Mouse (Mus musculus): Measurements from ENCODE around the gene Rims4. TPM values are rescaled to one million over a fixed set of nuclear protein-coding genes. Genes with fewer than 3 reads are reported as not detected.
A peak's percentile ranks its signal among the peaks of the same experiment; 100 is the strongest.

The Rims4 gene
- polyA plus RNA-seq, 1 experiment from 2014 or later: 0.24 TPM

DNA sequence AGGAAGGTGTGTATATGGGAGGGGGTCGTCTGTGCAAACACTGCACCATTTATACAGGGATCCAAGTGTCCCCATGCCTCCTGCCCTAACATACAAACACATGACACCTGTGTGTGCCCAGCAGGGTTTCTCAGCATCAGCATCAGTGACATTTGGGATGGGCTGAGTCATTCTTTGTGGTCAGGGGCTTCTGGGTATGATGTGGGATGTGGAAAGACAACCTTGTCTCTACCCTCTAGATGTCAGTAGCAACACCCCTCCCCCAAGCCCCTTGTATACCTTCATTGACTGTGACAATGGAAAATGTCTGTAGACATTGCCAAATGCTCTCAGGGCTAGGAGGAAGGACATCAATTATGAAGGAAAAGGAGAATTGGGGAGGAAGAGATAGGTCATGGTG is 87.3 kb downstream of the Rims4 start:
- Histone ChIP-seq H3K27me3 (ENCODE audit: low read depth, poor library complexity, severe bottlenecking) (no peaks in the 10 kb centered on the region), H3K9me3 (replicated peaks) (no peaks in the 10 kb centered on the region), H3K4me1 (no peaks in the 10 kb centered on the region), H3K4me3 (no peak overlapping the region), H3K36me3 (no peaks in the 10 kb centered on the region), H3K27ac (no peak overlapping the region)
- DNase-seq (ENCODE audit: low spot score): no peak
- 73% methylated on average over 1 of the region's 1 CpGs for WGBS

GRCm38 (mm10) chr2:163826494-163826893 is 92.0 kb downstream of the Rims4 start:
- no peak for DNase-seq (ENCODE audit: low spot score)
- Histone ChIP-seq H3K4me3 (no peak overlapping the region), H3K27ac (no peak overlapping the region), H3K36me3 (no peaks in the 10 kb centered on the region), H3K4me1 (peaks cover 11% of the 10 kb centered on the region), H3K27me3 (ENCODE audit: low read depth, poor library complexity, severe bottlenecking) (no peaks in the 10 kb centered on the region), H3K9me3 (replicated peaks) (no peaks in the 10 kb centered on the region)
- 88% methylated on average over 5 of the region's 5 CpGs for WGBS

DNA sequence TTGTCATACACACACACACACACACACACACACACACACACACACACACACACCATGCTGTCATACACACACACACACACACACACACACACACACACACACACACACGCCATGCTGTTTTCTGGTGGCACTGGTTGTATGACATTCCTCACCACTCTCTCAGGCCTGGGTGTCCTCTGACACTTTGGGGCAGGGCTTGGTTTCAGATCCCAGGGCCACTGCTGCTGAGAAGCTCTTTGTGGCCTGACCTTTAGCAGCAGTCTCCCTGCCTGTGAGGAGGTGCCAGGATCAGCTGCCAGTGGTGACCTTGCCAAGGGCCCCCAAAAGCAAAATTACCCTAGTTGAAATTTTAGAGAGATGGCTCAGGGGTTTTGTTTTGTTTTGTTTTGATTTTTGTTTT is 92.6 kb downstream of the Rims4 start:
- H3K27me3 ChIP-seq (ENCODE audit: low read depth, poor library complexity, severe bottlenecking): no peaks in the 10 kb centered on the region
- no peak overlapping the region for H3K4me3 ChIP-seq
- no peak overlapping the region for H3K27ac ChIP-seq
- peaks cover 11% of the 10 kb centered on the region for H3K4me1 ChIP-seq
- DNase-seq (ENCODE audit: low spot score): no peak
- H3K36me3 ChIP-seq: no peaks in the 10 kb centered on the region
- WGBS: 79% methylated on average over 1 of the region's 1 CpGs
- no peaks in the 10 kb centered on the region for H3K9me3 ChIP-seq (replicated peaks)

GRCm38 (mm10) chr2:163823771-163824170 is 94.7 kb downstream of the Rims4 start:
- peak overlapping the region; percentile 56 for H3K27ac ChIP-seq
- H3K4me3 ChIP-seq: peak overlapping the region; percentile 29; the same call in 1 of the 2 replicates
- no peaks in the 10 kb centered on the region for H3K9me3 ChIP-seq (replicated peaks)
- peaks cover 11% of the 10 kb centered on the region for H3K4me1 ChIP-seq
- WGBS: 17% methylated on average over 11 of the region's 11 CpGs
- peak; percentile 68 for DNase-seq (ENCODE audit: low spot score)
- no peaks in the 10 kb centered on the region for H3K36me3 ChIP-seq
- no peaks in the 10 kb centered on the region for H3K27me3 ChIP-seq (ENCODE audit: low read depth, poor library complexity, severe bottlenecking)

DNA sequence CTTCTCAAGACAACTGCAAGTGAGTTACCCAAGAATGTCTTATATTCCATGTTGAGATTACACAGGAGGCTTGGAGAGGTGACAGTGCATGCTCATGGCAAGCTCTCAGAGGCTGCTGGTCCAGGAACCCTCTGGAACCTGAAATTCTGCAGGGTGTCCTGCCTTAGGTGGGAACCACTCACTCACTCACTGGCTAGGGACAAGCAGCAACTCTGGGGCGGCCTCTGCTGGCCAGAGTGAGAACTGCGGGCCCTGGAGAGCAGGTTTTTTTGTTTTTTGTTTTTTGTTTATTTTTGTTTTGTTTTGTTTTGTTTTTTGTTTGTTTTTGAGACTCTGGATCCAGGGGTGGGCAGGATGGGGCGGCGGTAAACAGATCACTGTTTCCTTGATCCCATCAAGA is 95.2 kb downstream of the Rims4 start:
- no peaks in the 10 kb centered on the region for H3K27me3 ChIP-seq (ENCODE audit: low read depth, poor library complexity, severe bottlenecking)
- H3K4me3 ChIP-seq: peak overlapping the region; percentile 29; the same call in 1 of the 2 replicates
- 10% methylated on average over 4 of the region's 4 CpGs for WGBS

DNA sequence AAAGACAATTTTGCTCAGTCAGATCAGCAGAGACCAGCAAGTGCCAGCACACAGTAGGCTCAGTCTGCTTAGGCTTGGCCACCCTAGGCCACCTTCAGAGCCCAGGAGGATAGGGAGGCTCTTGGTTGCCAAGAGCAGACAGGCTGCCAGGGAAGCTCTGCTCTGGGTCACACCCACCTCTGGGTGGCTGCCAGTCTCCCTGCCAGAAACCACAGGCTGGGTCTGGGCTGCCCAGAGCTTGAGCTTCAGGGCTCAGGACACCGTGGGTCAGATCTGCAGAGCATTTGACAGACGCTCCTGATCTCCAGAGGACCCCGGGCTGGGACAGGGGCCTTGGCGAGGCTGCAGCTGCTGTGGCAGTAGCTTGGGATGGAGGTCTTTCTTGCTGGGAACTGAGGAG is 97.9 kb downstream of the Rims4 start, which contains the start of gene Ccn5:
Gene Ccn5, plus strand, starts transcription at position 255 of the 400 bp plus-strand sequence.
- no peaks in the 10 kb centered on the region for H3K9me3 ChIP-seq (replicated peaks)
- H3K36me3 ChIP-seq: no peaks in the 10 kb centered on the region
- 74% methylated on average over 4 of the region's 4 CpGs for WGBS
- no peak for DNase-seq (ENCODE audit: low spot score)
- H3K27me3 ChIP-seq (ENCODE audit: low read depth, poor library complexity, severe bottlenecking): no peaks in the 10 kb centered on the region
- H3K4me3 ChIP-seq: no peak within 1 kb of the TSS
- H3K4me1 ChIP-seq: peaks cover 19% of the 10 kb centered on the region
- no peak within 1 kb of the TSS for H3K27ac ChIP-seq

More for the DNA sequence above, 95.2 kb downstream of the Rims4 start:
- peak; percentile 82 for DNase-seq (ENCODE audit: low spot score)
- H3K36me3 ChIP-seq: no peaks in the 10 kb centered on the region
- no peaks in the 10 kb centered on the region for H3K9me3 ChIP-seq (replicated peaks)
- peak overlapping the region; percentile 56 for H3K27ac ChIP-seq
- peaks cover 11% of the 10 kb centered on the region for H3K4me1 ChIP-seq

DNA sequence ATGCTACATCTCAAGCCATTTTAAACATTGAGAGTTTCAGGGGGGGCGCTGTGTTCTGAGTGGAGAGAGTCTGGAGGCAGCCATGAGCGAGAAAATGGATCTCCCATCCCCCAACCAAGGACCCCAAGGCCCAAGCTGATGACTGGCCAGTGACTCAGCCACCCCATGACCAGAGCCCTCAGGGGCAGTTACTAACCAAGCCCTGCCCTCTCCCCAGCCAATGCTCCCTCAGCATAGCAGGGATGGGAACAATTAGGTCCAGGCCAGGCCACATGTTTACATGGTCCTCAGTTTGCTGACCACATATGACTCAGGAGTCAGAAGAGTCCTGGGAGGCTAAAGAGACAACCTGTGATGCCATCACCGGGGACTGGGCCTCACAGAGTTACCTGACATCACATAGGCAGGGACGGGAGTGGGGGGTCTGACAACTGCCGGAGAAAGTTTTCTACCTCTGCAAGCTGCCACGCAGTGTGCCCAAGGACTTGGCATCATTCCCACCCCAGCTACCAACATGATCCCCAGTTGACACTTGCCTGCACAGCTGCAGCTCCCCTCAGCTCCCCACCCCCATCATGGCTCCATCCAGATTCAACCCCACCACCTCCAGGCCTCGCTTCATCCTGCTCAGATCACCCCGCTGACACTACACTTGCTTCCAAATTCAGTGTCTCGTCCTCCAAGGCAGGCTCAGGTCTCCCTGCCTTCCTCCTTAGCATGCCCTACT is 103.6 kb downstream of the Rims4 start:
- no peak for DNase-seq (ENCODE audit: low spot score)
- Histone ChIP-seq H3K27me3 (ENCODE audit: low read depth, poor library complexity, severe bottlenecking) (no peaks in the 10 kb centered on the region), H3K36me3 (no peaks in the 10 kb centered on the region), H3K4me3 (no peak overlapping the region), H3K4me1 (peaks cover 9% of the 10 kb centered on the region), H3K27ac (no peak overlapping the region), H3K9me3 (replicated peaks) (no peaks in the 10 kb centered on the region)
- WGBS: 92% methylated on average over 9 of the region's 9 CpGs

- no peak for DNase-seq (ENCODE audit: low spot score)
- H3K36me3 ChIP-seq: no peaks in the 10 kb centered on the region
- H3K27ac ChIP-seq: no peak overlapping the region
- H3K4me3 ChIP-seq: no peak overlapping the region
- H3K4me1 ChIP-seq: peaks cover 9% of the 10 kb centered on the region
- H3K27me3 ChIP-seq (ENCODE audit: low read depth, poor library complexity, severe bottlenecking): no peaks in the 10 kb centered on the region
- no peaks in the 10 kb centered on the region for H3K9me3 ChIP-seq (replicated peaks)
- 81% methylated on average over 5 of the region's 5 CpGs for WGBS
Observed at GRCm38 (mm10) chr2:163813077-163813476, 105.4 kb downstream of the Rims4 start.

Other genes with a start within 250 kb of the Rims4 start
- 12.2 and 13.8 TPM in 2 replicates for gene Ada, start 168.4 kb downstream of the Rims4 start, polyA plus RNA-seq (2016; fragmentation: Nextera tagmentation; extraction: Ambion mirVana)
- 0.25 and 0.61 TPM in 2 replicates for gene Ccn5, start 97.8 kb downstream of the Rims4 start, polyA plus RNA-seq (2016; fragmentation: Nextera tagmentation; extraction: Ambion mirVana)
- gene Kcnk15, start 65.0 kb downstream of the Rims4 start, polyA plus RNA-seq (2016; fragmentation: Nextera tagmentation; extraction: Ambion mirVana): not detected in 2 replicates
- gene Ywhab, start 76.3 kb upstream of the Rims4 start, polyA plus RNA-seq (2016; fragmentation: Nextera tagmentation; extraction: Ambion mirVana): 307 and 327 TPM in 2 replicates
- 0.76 and 1.3 TPM in 2 replicates for gene Pabpc1l, start 106.8 kb upstream of the Rims4 start, polyA plus RNA-seq (2016; fragmentation: Nextera tagmentation; extraction: Ambion mirVana)
- gene Stk4, start 151.6 kb upstream of the Rims4 start, polyA plus RNA-seq (2016; fragmentation: Nextera tagmentation; extraction: Ambion mirVana): 30.4 and 32.8 TPM in 2 replicates
- 60.3 and 66.4 TPM in 2 replicates for gene Tomm34, start 152.5 kb upstream of the Rims4 start, polyA plus RNA-seq (2016; fragmentation: Nextera tagmentation; extraction: Ambion mirVana)

Data from limb, embryonic 10.5 days (tissue).